Mouse (Mus musculus) erythroblast, embryonic 14.5 days (primary cell): Measurements from ENCODE around the gene Mtor. TPM values are rescaled to one million over a fixed set of nuclear protein-coding genes. Genes with fewer than 3 reads are reported as not detected.

Source experiments
- H3K27me3 ChIP-seq: 2 replicates; pipeline ENCODE4 v1.6.1; 2012; ENCODE audit warnings: inconsistent platforms; ENCODE audit not compliant: control insufficient read depth
- H3K36me3 ChIP-seq: 2 replicates; pipeline ENCODE4 v1.6.1; 2012; ENCODE audit warnings: mild to moderate bottlenecking, inconsistent platforms; ENCODE audit not compliant: control insufficient read depth
- H3K4me1 ChIP-seq: 2 replicates; pipeline ENCODE4 v1.6.1; 2012; ENCODE audit warnings: inconsistent platforms; ENCODE audit not compliant: control insufficient read depth
- H3K4me3 ChIP-seq: replicated peaks from 2 replicates; pipeline ENCODE3; 2012; ENCODE audit warnings: moderate library complexity, mild to moderate bottlenecking, inconsistent platforms
- H3K9me3 ChIP-seq: 2 replicates; pipeline ENCODE4 v1.6.1; 2012; ENCODE audit warnings: low read length, inconsistent platforms, mixed read lengths; ENCODE audit not compliant: control insufficient read depth
- GATA1 ChIP-seq: IDR thresholded peaks from 2 replicates; pipeline ENCODE4 v1.6.1; 2012; ENCODE audit warnings: low read length, inconsistent platforms, mixed read lengths
- TAL1 ChIP-seq: IDR thresholded peaks from 3 replicates; pipeline ENCODE4 v1.6.1; 2012; ENCODE audit warnings: low read length, inconsistent platforms, mixed read lengths
- polyA plus RNA-seq: library from polyadenylated mRNA; stranded (reverse); fragments of >175 nt; gene quantifications from 2 replicates; pipeline ENCODE4 v1.2.3, GENCODE M21; 2012

The Mtor gene
- polyA plus RNA-seq, 1 experiment: 1.2 TPM

- no peaks in the 10 kb centered on the region for H3K27me3 ChIP-seq
- H3K9me3 ChIP-seq: no peaks in the 10 kb centered on the region
- TF ChIP-seq GATA1: no peak
- TF ChIP-seq TAL1: no peak
- peaks cover 83% of the 10 kb centered on the region for H3K36me3 ChIP-seq
- H3K4me1 ChIP-seq: no peaks in the 10 kb centered on the region; the same call in none of the 2 replicates
- H3K4me3 ChIP-seq: no peak overlapping the region
These were observed 12.6 kb upstream of the Mtor start for GRCm38 (mm10) chr4:148435657-148436330.

GRCm38 (mm10) chr4:148441931-148442330 lies 6.5 kb upstream of the Mtor start:
- TF ChIP-seq TAL1 (no peak), GATA1 (no peak)
- Histone ChIP-seq H3K4me3 (no peak overlapping the region), H3K27me3 (no peaks in the 10 kb centered on the region), H3K9me3 (no peaks in the 10 kb centered on the region), H3K36me3 (peaks cover 45% of the 10 kb centered on the region), H3K4me1 (peaks cover 32% of the 10 kb centered on the region)

- no peaks in the 10 kb centered on the region for H3K27me3 ChIP-seq
- TF ChIP-seq TAL1 (no peak), GATA1 (no peak)
- H3K36me3 ChIP-seq: peaks cover 40% of the 10 kb centered on the region
- H3K9me3 ChIP-seq: no peaks in the 10 kb centered on the region
- H3K4me1 ChIP-seq: peaks cover 34% of the 10 kb centered on the region
- no peak overlapping the region for H3K4me3 ChIP-seq
These were observed 5.8 kb upstream of the Mtor start for GRCm38 (mm10) chr4:148442598-148442997.

- Histone ChIP-seq H3K9me3 (no peaks in the 10 kb centered on the region), H3K4me3 (peak within 1 kb of the TSS; percentile 94), H3K36me3 (peaks cover 24% of the 10 kb centered on the region), H3K4me1 (peaks cover 42% of the 10 kb centered on the region), H3K27me3 (no peaks in the 10 kb centered on the region)
- TF ChIP-seq TAL1 (no peak), GATA1 (no peak)
These were observed 4.0 kb upstream of the Mtor start, which contains the start of gene Ubiad1 for GRCm38 (mm10) chr4:148444250-148444967. Ubiad1 (minus strand) TSS chr4:148444771.

- Histone ChIP-seq H3K36me3 (peaks cover 18% of the 10 kb centered on the region), H3K4me3 (peak overlapping the region; percentile 94), H3K27me3 (no peaks in the 10 kb centered on the region), H3K9me3 (no peaks in the 10 kb centered on the region), H3K4me1 (peaks cover 32% of the 10 kb centered on the region)
- no peak for TF ChIP-seq TAL1
- TF ChIP-seq GATA1: no peak
These were observed 438 bp downstream of the Mtor start for GRCm38 (mm10) chr4:148448853-148449245.

GRCm38 (mm10) chr4:148453707-148454106 lies 5.3 kb downstream of the Mtor start:
- Histone ChIP-seq H3K27me3 (no peaks in the 10 kb centered on the region), H3K9me3 (no peaks in the 10 kb centered on the region), H3K4me1 (peaks cover 14% of the 10 kb centered on the region), H3K4me3 (no peak overlapping the region), H3K36me3 (peaks cover 66% of the 10 kb centered on the region)
- TF ChIP-seq TAL1 (no peak), GATA1 (no peak)

- H3K9me3 ChIP-seq: no peaks in the 10 kb centered on the region
- H3K4me3 ChIP-seq: no peak overlapping the region
- peaks cover 82% of the 10 kb centered on the region for H3K36me3 ChIP-seq
- no peaks in the 10 kb centered on the region for H3K27me3 ChIP-seq
- no peaks in the 10 kb centered on the region; the same call in 1 of the 2 replicates for H3K4me1 ChIP-seq
- TF ChIP-seq TAL1: no peak
- no peak for TF ChIP-seq GATA1
These were observed 7.1 kb downstream of the Mtor start for GRCm38 (mm10) chr4:148455477-148456025.

GRCm38 (mm10) chr4:148460656-148461284 lies 12.4 kb downstream of the Mtor start:
- no peaks in the 10 kb centered on the region for H3K9me3 ChIP-seq
- H3K36me3 ChIP-seq: peaks cover 89% of the 10 kb centered on the region
- no peaks in the 10 kb centered on the region for H3K27me3 ChIP-seq
- TF ChIP-seq GATA1 (no peak), TAL1 (no peak)
- H3K4me3 ChIP-seq: no peak overlapping the region
- H3K4me1 ChIP-seq: no peaks in the 10 kb centered on the region

GRCm38 (mm10) chr4:148461772-148462171 lies 13.4 kb downstream of the Mtor start:
- TF ChIP-seq GATA1 (no peak), TAL1 (no peak)
- no peaks in the 10 kb centered on the region for H3K9me3 ChIP-seq
- no peaks in the 10 kb centered on the region for H3K4me1 ChIP-seq
- no peak overlapping the region for H3K4me3 ChIP-seq
- peaks cover 89% of the 10 kb centered on the region for H3K36me3 ChIP-seq
- no peaks in the 10 kb centered on the region for H3K27me3 ChIP-seq
